Mouse (Mus musculus): ENCODE results near the gene Arhgap29.
A peak's percentile ranks its signal among the peaks of the same experiment; 100 is the strongest.

Arhgap29 gene

GRCm38 (mm10) chr3:121914459-121915185 lies 37.7 kb upstream of the Arhgap29 start:
- Histone ChIP-seq H3K27me3 (ENCODE audit: insufficient read depth, low read length) (0 out of 2 replicates have a peak, but pooled peaks cover 2% of the 10 kb centered on the region), H3K9me3 (ENCODE audit: low read length) (no peaks in the 10 kb centered on the region), H3K4me1 (replicated peaks; ENCODE audit: low read depth, low read length) (peaks cover 10% of the 10 kb centered on the region), H3K4me3 (replicated peaks; ENCODE audit: low read length) (peak overlapping the region; percentile 26; the same call in 1 of the 2 replicates), H3K36me3 (ENCODE audit: insufficient read depth, low read length) (no peaks in the 10 kb centered on the region)
- TF ChIP-seq CTCF (conservative IDR thresholded peaks at IDR 0.05; ENCODE audit: low read length) (no peak), POU5F1 (IDR thresholded peaks at IDR 0.05; ENCODE audit: borderline replicate concordance, low read length) (no peak), NANOG (IDR thresholded peaks at IDR 0.05; ENCODE audit: borderline replicate concordance, low read length) (no peak)

- TF ChIP-seq CTCF (conservative IDR thresholded peaks at IDR 0.05; ENCODE audit: low read length), result no peak
- no peak for TF ChIP-seq NANOG (IDR thresholded peaks at IDR 0.05; ENCODE audit: borderline replicate concordance, low read length)
- no peak for TF ChIP-seq POU5F1 (IDR thresholded peaks at IDR 0.05; ENCODE audit: borderline replicate concordance, low read length)
- H3K4me1 ChIP-seq (replicated peaks; ENCODE audit: low read depth, low read length), result peaks cover 10% of the 10 kb centered on the region
- no peaks in the 10 kb centered on the region for H3K36me3 ChIP-seq (ENCODE audit: insufficient read depth, low read length)
- H3K4me3 ChIP-seq (replicated peaks; ENCODE audit: low read length), result no peak overlapping the region
- no peaks in the 10 kb centered on the region for H3K9me3 ChIP-seq (ENCODE audit: low read length)
- H3K27me3 ChIP-seq (ENCODE audit: insufficient read depth, low read length), result 0 out of 2 replicates have a peak, but pooled peaks cover 2% of the 10 kb centered on the region
These were observed 37.1 kb upstream of the Arhgap29 start for GRCm38 (mm10) chr3:121915191-121915590.

GRCm38 (mm10) chr3:121916802-121917532 lies 35.4 kb upstream of the Arhgap29 start:
- H3K4me1 ChIP-seq (replicated peaks; ENCODE audit: low read depth, low read length), result peaks cover 10% of the 10 kb centered on the region
- no peaks in the 10 kb centered on the region for H3K36me3 ChIP-seq (ENCODE audit: insufficient read depth, low read length)
- H3K9me3 ChIP-seq (ENCODE audit: low read length), result no peaks in the 10 kb centered on the region
- H3K4me3 ChIP-seq (replicated peaks; ENCODE audit: low read length), result no peak overlapping the region
- TF ChIP-seq POU5F1 (IDR thresholded peaks at IDR 0.05; ENCODE audit: borderline replicate concordance, low read length), result no peak
- TF ChIP-seq NANOG (IDR thresholded peaks at IDR 0.05; ENCODE audit: borderline replicate concordance, low read length), result no peak
- no peak for TF ChIP-seq CTCF (conservative IDR thresholded peaks at IDR 0.05; ENCODE audit: low read length)
- H3K27me3 ChIP-seq (ENCODE audit: insufficient read depth, low read length), result no peaks in the 10 kb centered on the region

- H3K9me3 ChIP-seq (ENCODE audit: low read length), result no peaks in the 10 kb centered on the region
- peaks cover 10% of the 10 kb centered on the region for H3K4me1 ChIP-seq (replicated peaks; ENCODE audit: low read depth, low read length)
- no peaks in the 10 kb centered on the region for H3K36me3 ChIP-seq (ENCODE audit: insufficient read depth, low read length)
- TF ChIP-seq POU5F1 (IDR thresholded peaks at IDR 0.05; ENCODE audit: borderline replicate concordance, low read length), result no peak
- TF ChIP-seq NANOG (IDR thresholded peaks at IDR 0.05; ENCODE audit: borderline replicate concordance, low read length), result no peak
- TF ChIP-seq CTCF (conservative IDR thresholded peaks at IDR 0.05; ENCODE audit: low read length), result no peak
- no peak overlapping the region for H3K4me3 ChIP-seq (replicated peaks; ENCODE audit: low read length)
- no peaks in the 10 kb centered on the region for H3K27me3 ChIP-seq (ENCODE audit: insufficient read depth, low read length)
These were observed 34.7 kb upstream of the Arhgap29 start for GRCm38 (mm10) chr3:121917658-121918057.

GRCm38 (mm10) chr3:121919961-121920360 lies 32.4 kb upstream of the Arhgap29 start:
- no peaks in the 10 kb centered on the region for H3K36me3 ChIP-seq (ENCODE audit: insufficient read depth, low read length)
- no peaks in the 10 kb centered on the region for H3K9me3 ChIP-seq (ENCODE audit: low read length)
- H3K4me3 ChIP-seq (replicated peaks; ENCODE audit: low read length), result no peak overlapping the region
- no peak for TF ChIP-seq CTCF (conservative IDR thresholded peaks at IDR 0.05; ENCODE audit: low read length)
- TF ChIP-seq NANOG (IDR thresholded peaks at IDR 0.05; ENCODE audit: borderline replicate concordance, low read length), result no peak
- no peak for TF ChIP-seq POU5F1 (IDR thresholded peaks at IDR 0.05; ENCODE audit: borderline replicate concordance, low read length)
- peaks cover 2% of the 10 kb centered on the region; the same call in 1 of the 2 replicates for H3K4me1 ChIP-seq (replicated peaks; ENCODE audit: low read depth, low read length)
- H3K27me3 ChIP-seq (ENCODE audit: insufficient read depth, low read length), result no peaks in the 10 kb centered on the region

GRCm38 (mm10) chr3:121920769-121921168 lies 31.6 kb upstream of the Arhgap29 start:
- TF ChIP-seq NANOG (IDR thresholded peaks at IDR 0.05; ENCODE audit: borderline replicate concordance, low read length) (no peak), CTCF (conservative IDR thresholded peaks at IDR 0.05; ENCODE audit: low read length) (no peak), POU5F1 (IDR thresholded peaks at IDR 0.05; ENCODE audit: borderline replicate concordance, low read length) (no peak)
- Histone ChIP-seq H3K4me3 (replicated peaks; ENCODE audit: low read length) (no peak overlapping the region), H3K27me3 (ENCODE audit: insufficient read depth, low read length) (no peaks in the 10 kb centered on the region), H3K9me3 (ENCODE audit: low read length) (no peaks in the 10 kb centered on the region), H3K36me3 (ENCODE audit: insufficient read depth, low read length) (no peaks in the 10 kb centered on the region), H3K4me1 (replicated peaks; ENCODE audit: low read depth, low read length) (no peaks in the 10 kb centered on the region)

GRCm38 (mm10) chr3:121924768-121925486 lies 27.4 kb upstream of the Arhgap29 start:
- no peak overlapping the region for H3K4me3 ChIP-seq (replicated peaks; ENCODE audit: low read length)
- TF ChIP-seq CTCF (conservative IDR thresholded peaks at IDR 0.05; ENCODE audit: low read length), result no peak
- TF ChIP-seq NANOG (IDR thresholded peaks at IDR 0.05; ENCODE audit: borderline replicate concordance, low read length), result no peak
- TF ChIP-seq POU5F1 (IDR thresholded peaks at IDR 0.05; ENCODE audit: borderline replicate concordance, low read length), result no peak
- H3K9me3 ChIP-seq (ENCODE audit: low read length), result no peaks in the 10 kb centered on the region
- H3K36me3 ChIP-seq (ENCODE audit: insufficient read depth, low read length), result no peaks in the 10 kb centered on the region
- no peaks in the 10 kb centered on the region for H3K27me3 ChIP-seq (ENCODE audit: insufficient read depth, low read length)
- H3K4me1 ChIP-seq (replicated peaks; ENCODE audit: low read depth, low read length), result no peaks in the 10 kb centered on the region

GRCm38 (mm10) chr3:121927601-121928000 lies 24.7 kb upstream of the Arhgap29 start:
- Histone ChIP-seq H3K9me3 (ENCODE audit: low read length) (no peaks in the 10 kb centered on the region), H3K4me3 (replicated peaks; ENCODE audit: low read length) (no peak overlapping the region), H3K36me3 (ENCODE audit: insufficient read depth, low read length) (no peaks in the 10 kb centered on the region), H3K4me1 (replicated peaks; ENCODE audit: low read depth, low read length) (no peaks in the 10 kb centered on the region), H3K27me3 (ENCODE audit: insufficient read depth, low read length) (no peaks in the 10 kb centered on the region)
- no peak for TF ChIP-seq CTCF (conservative IDR thresholded peaks at IDR 0.05; ENCODE audit: low read length)

Data from E14TG2a.4 (cell line).